Mouse (Mus musculus) cerebellum, adult 2 months (tissue): ENCODE data around the gene Pld1.

Experiments
- CTCF ChIP-seq: fragments of 200-500 bp; IDR thresholded peaks from 2 replicates; pipeline ENCODE4 v1.5.1; 2011; ENCODE audit warnings: low read depth, mild to moderate bottlenecking, control low read depth, low read length, moderate library complexity, borderline replicate concordance; ENCODE audit not compliant: insufficient read depth
- POLR2A ChIP-seq: fragments of 200-500 bp; IDR thresholded peaks from 2 replicates; pipeline ENCODE4 v1.6.1; 2011; ENCODE audit warnings: low read length, control low read depth, borderline replicate concordance; ENCODE audit not compliant: insufficient read depth

DNA sequence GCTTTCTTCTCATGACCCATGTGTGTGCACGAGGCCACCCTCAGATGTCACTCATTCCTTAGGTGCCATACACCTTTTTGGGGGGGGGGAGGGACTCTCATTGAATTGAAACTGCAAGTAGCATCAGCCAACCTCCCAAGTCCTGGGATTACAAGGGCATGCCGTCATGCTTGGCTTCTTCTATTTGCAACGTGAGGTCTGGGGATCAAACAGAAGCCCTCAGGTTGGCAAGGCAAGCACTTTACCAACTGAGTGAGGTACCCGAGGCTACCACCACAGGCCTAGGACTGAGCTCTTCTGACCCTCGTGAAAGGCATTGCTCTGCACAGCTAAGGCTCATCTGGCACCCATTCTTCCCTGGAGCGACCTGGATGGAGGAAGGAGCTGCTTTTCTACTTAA, 65.8 kb downstream of the Pld1 start:
- no peak for TF ChIP-seq CTCF
- no peak for TF ChIP-seq POLR2A
